Mouse (Mus musculus) c-Kit-positive CD71-positive TER-119-positive erythroid progenitor cells, embryonic 14.5 days (primary cell): ENCODE measurements around the gene Vps8.

ENCODE experiments used
- DNase-seq: peaks from one replicate; pipeline ENCODE4 v3.0.0-alpha.2; 2013; ENCODE audit warnings: low spot score

Vps8 gene

DNA sequence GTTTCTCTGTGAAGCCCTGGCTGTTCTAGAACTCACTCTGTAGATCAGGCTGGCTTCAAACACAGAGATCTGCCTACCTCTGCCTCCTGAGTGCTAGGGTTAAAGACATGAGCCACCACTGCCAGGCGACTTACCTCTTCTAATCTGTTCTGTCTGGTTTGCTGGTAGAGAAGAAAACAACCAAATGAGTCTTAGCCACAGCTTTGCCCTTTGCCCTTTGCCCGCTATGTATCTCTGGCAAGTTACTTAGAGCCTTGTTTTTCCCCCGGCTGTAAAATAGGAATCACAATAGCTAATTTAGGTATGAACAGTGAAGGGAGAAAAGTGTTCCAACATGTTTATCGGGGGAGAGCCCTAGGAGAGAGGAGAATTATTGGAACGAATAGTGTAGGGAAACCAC is 18.3 kb upstream of the Vps8 start:
- DNase-seq: no peak

DNA sequence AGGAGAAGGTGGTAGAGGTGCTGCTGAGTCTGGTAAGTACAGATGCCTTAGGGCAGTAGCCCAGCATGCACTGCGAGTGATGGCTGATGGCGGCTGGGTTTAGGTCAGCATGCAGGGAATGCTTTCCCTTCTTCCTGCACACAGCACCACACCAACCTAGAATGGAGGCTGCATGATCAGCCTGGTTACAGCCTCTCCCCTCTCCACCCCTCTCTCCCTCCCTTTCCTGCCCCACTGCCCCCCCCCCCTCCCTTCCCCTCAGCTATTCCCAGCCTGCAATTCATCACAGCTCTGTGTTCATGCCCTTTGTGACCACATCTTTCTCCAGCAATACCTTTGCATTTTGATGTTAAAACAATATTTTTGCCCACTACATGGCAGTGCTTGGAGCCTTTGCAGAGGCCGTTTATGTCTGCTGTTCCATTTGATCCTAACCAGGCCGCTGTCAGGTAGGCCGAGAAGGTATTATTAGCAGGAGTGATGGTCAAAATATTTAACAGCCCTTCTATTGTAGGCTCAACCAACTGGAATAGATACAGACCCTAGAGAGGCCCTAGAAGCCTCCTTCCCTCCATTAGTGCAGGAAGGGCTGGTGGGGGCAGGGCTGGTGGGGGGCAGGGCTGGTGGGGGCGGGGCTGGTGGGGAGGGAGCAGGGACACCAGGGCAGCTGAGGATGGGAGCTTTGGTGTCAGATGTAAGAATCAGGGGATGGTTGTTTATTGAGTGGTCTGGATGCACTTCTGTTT is 17.5 kb upstream of the Vps8 start:
- no peak for DNase-seq

DNA sequence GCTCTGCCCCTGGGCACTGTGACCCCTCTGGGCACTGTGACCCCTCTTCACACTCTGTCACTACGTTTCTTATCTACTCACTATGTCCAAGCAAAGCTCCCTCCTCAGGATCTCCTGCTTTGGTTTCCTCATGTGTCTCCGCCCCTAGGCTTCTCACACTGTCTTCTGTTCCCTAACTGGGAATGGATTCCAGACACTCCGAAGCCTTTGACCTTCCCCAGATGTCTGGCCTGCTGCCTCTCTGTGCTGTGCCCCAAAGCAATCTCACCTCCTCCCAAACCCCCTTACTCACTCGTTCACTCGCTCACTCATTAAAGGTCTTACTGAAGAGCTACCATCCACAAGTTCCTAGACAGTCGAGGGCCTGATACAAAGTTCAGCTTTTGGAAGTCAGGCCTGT is 16.8 kb upstream of the Vps8 start:
- no peak for DNase-seq

DNA sequence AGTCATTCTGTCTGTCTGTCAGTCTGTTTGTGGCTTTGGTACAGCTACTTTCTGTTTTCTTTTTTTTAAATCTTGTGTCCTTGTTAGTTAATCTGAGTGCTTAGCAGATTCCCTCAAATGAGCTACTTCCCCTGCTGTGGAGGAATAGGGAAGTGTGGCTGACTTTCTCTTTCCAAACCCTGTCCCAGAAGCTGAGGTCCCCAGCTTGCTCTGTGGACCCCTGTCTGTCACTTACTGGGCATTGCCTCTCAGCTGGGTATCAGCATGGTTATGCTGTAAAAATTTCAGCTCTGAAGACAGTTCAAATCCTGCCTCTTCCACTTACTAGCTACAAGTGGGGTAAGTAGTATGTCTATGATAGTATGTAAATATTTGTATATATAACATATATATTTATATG is 11.1 kb upstream of the Vps8 start:
- no peak for DNase-seq

DNA sequence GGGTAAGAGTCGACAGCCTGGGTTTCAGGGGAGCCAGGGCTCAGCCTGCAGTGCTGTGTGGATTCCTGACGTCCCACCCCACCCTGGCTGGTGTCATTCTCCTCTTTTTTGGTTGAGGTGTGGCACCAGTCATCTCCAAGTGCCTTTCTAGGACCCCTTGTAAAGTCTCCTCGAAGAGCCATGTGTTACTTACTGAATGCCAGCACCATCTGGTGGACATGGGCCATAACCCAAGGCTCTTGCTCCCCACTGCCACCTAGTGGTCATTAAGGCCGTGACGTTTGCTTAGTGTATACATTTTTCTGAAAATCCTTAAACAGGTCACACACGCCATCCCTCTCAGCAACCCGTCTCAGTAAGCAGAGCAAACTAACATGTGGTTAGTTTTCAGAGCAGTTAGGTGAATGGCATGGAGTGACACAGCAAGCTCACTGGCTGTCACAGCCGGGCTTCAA is 10.3 kb upstream of the Vps8 start:
- peak; percentile 86 for DNase-seq

DNA sequence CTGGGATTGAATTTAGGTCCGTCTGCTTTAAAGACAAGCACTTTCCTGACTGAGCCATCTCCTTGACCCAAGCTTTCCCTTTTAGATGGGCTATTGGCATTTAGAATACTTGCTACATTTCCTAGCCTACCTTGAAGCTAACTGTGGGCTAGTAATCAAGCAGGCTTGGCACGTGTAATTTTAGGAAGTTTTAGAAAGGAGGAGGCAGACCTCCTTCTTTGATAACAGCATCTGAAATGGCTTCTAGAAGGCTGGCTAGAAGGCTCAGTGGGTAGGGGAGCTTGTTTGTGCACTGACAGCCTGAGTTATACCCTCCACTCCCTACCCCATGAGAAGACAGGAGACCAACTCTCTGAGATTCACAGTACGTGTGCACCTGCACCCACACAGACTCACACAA is 9.1 kb upstream of the Vps8 start:
- no peak for DNase-seq

DNA sequence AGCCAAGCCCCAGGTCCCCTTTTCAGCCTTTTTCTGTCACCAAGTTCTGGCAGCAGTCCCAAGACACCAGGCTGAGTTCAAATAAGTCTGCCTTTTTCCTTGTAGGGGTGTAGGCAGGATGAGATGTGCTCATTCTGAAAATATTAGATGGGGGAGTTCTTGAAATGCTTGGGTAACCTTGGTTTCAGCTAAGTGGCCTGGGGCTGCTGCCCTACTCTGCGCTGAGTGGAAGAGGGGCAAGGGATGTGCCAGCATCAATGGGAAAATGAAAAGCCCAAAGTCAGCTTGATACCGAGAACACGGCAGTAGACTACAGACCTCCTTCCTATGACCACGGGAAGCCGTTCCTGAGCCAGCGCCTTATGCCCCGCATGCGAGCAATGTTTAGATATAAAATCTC is 7.8 kb upstream of the Vps8 start:
- no peak for DNase-seq

DNA sequence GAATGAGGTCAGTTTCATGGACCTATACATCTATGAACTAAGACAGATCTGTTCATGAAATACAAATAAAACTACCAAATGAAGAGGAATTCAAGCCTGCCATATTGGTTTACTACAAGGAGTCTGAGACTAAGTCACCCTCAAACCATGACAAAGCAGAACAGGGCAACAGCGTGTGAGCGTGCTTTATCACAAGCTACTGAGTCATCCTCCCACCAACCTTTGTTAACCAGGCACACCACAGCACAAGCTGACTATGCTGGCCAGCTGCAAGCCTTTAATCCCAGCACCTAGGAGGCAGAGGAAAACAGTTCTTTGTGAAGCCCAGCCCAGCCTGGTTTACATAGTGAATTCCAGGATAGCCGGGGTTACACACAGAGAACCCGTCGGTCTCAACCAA is 4.9 kb upstream of the Vps8 start:
- DNase-seq: peak; percentile 37

DNA sequence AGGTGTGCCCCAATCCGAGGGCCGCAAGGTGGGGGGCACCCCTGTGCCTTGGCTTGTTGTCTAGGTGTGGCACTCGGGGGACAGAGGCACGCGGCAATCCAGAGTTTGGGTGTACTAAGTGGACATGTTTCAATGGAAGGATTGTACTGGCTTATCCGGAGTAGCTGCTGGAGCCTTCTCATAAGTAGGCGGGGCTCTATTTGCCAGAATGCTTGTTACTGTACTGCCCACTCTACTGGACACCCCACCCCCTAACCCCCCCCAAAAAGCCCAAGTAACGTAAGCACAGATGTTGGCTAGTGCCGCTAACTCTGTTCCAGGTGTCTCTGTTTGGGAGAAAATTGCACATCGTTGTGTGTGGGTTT is 610 bp downstream of the Vps8 start:
- DNase-seq: peak; percentile 41

DNA sequence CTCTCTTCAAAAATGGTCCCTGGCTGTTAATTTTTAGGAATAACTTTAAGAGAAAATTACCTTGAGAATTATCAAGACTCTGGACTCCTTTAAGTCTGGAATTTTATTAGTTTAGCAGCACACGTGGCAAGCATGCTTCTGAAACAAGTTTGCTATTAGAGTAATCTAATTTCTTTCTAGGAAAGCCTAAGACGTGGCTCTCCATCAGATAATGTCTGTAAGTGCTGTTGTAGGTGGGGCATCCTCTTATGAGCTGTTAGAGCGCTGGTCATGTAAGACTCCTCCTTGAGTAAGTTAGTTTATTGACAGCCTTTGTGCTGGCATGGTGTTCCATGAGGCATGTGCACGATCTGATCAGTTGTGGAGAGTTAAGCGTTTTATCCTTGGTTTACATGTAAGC is 5.2 kb downstream of the Vps8 start:
- no peak for DNase-seq

DNA sequence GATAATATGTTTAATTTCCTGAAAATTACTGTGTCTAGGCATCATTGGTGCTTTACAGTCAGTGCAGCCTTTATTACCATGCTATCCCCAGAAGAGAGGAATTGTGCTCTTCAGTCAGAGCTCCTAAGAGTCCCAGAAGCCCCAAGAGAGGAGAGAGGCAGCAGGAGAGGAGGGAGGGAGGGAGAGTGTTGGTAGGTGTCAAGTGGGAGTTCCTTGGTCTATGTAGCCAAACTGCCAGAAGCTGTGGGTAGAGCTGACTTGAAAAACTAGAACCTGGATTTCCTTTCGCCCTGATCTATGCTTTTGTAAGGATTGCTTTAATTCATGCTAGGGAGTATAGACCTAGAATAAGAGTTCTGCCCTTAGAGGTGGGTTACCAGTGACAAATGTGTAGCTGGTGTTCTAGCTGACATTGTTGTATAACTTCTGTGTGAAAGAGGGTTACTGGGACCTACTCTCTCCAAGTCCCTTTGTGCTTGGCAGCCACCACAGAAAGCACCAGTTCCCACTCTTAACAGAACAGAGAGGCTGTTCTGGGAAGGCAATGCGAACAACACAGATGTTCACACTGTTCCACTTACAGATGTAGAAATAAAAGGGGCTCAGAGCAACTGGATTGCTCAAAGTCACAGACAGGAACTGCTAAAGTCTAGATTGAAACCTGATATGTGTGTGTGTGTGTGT is 7.6 kb downstream of the Vps8 start:
- DNase-seq: no peak

DNA sequence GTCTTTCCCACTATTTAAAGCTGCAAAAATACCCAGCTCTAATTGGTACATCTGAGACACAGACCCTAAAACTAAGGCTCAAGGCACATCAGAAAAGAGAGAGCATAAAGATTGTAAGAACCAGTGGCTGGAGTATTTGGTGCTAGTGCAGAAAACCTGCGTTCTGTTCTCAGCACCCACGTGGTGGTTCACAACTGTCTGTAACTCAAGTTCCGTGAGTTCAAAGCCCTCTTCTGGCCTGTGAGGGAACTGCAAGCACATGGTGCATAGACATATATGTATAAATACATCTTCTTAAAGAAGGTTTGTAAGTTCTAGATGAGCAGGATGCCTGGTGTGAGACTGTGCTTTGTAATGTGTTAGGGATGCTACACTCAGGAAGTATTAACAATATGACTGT is 8.7 kb downstream of the Vps8 start:
- no peak for DNase-seq

DNA sequence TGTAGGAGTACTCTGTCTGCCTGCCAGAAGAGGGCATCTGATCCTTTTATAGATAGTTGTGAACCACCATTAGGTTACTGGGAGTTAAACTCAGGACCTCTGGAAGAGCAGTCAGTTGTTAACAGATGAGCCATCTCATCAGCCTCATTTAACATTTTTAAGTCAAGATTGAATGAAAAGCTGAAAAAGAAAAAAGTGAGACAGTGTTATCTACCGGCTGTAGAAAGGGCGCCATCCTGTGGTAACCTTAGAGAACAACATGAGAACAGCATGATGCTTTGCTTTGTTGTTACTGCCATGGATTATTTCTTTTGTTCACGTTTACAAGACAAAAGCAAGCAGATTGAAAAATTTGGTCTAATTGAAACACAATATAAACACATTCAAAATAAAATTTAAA is 10.6 kb downstream of the Vps8 start:
- DNase-seq: peak; percentile 27

DNA sequence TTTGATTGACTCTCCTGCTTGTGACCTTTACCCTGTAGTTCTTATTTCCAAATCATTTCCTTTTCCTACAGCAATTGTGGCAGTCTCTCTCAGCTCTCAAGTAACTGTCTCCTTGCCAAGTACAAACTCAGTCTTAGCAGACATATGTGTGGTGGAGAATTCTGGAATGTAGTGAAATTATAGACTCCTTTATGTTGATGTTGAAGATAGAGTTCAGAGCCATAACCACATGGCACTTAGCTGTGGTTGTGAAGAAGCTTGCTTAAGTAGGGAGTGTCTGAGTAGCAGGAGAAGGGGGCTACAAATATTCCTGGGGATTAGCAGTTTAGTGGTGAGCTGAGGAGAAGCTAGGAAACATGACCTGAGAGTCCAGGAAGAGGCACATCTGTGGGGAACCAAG is 18.1 kb downstream of the Vps8 start:
- no peak for DNase-seq

DNA sequence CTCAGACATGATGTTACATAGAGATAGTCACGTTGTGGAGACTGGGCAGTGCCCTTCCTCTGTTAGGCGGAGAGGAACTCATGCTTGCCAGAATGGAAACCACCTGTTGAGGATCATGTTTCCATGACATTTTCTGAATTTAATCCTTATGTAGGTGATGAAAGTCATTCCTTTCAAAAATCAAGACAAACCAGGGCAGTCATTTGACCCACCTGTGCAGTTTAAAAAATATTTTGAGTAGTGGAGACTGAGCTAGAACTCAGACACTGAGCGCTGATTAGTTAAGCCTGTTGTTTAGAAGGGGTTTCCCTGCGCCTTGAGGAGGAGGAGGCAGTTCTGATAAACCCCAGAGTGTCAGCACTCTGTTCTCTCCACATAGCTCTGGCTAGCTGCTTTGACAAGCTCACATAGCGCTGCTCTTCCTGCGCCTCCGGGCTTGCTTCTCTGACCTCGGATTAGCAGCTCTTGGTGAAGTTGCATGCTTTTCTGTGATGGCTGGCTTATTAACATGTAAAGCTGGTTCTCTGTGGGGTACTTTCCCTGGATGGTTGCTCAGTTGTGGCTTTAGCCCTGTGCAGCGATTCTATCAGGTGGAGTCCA is 22.2 kb downstream of the Vps8 start:
- DNase-seq: no peak

DNA sequence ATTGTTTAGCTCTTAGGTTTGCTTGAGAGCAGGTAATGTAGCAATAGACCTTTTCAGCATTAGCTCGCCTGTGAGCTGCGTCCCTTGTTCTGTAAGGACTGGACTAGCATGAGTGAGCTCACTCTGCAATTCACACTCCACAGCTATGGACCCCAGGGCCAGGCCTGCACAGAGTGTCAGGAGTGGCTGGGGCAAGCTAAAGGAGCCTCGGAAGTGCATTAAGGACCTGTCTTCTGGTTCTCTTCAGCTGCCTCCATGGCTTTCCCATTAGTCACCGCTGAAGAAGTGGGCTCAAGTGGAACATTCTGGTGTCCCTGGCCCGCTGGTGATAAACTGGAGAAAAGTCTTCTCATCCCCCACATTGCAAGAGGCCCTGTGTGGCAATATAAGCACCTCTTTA is 24.5 kb downstream of the Vps8 start:
- DNase-seq: no peak

DNA sequence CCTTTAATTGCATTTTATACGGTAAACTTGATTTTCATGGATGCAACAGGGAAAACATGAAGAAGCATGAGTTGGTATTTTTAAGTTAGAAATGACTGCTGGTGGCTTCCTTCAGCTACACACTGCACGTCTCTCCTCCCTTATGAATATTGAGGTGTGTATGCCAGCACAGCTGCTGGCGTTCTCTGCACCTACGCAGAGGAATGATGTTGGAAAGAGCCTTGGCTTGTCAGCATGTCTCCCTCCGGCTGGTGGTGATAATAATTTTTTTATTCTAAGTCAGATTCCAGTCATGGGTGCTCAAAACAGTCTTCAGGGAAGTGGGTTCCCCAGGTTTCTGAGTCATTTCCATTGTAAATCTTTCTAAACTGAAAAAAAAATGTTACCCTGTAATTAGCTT is 25.5 kb downstream of the Vps8 start:
- DNase-seq: no peak

DNA sequence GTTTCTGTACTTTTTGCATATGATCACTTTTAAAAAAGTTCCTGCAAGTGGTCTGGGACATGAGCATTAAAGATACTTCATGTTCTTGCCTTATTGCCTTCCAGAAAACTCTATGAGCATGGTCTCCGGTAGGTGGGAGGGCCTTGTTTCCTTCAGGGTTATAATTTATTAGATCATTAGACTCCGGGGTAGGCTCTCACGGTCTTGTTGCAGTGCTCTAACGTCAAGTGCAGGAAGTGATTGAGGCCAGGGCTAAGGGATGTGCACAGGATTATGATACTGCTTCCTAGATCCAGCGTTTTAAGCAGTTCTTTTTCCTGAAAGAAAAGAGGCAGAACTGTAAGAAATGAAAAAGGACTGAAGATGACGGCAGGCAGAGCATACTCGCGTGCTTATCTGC is 27.0 kb downstream of the Vps8 start:
- DNase-seq: no peak

DNA sequence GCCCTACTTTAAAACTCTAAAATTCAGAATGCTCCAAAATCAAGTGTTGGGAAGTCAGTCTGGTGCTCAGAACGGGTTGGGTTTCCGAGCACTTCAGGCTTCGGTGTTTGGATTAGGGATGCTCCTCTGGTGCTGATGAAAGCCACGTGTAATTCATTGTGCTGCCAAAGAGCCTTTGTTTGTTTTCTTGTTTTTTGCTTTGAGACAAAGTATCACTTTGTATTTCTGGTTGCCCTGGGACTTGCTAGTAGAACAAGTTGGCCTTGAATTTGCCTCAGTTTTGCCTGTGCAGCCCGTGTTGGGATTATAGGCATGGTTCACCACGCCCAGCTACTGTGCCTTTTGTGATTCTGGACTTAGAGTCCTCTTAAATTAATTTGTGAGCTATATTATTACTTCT is 29.7 kb downstream of the Vps8 start:
- no peak for DNase-seq

DNA sequence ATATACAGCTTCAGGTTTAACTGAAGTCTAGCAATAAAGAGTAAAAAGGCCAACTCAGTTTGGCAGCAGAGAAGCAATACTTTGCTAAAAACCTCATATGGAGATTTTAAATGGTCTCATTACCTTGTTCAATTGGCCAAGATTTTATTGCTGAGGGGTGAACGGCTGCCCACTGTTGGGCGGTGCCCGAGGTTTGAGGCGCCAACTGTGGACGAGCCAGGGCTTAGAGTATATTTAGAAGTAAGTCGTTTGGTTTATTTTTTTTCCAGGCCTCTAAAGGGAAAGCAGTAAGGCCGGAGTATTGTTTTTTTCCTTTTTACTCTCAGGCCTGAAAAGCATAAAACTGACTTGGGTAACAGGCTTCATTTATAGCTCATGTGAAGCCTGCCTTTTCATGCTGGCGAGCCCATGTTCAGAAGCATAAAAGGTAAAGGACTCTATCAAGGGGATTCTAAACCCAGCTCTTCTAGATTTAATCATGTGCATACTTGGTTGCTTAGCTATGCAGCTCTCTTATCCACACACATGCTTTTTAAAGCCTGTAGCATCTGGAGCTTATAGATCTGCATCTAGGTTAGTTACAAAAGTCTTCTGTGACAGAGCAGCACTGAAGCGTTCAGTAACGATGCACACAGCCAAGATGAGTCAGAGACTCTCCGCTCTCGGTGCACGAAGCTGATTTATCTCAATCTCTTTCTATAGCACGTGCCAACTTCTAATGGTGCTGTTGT is 34.9 kb downstream of the Vps8 start:
- no peak for DNase-seq

DNA sequence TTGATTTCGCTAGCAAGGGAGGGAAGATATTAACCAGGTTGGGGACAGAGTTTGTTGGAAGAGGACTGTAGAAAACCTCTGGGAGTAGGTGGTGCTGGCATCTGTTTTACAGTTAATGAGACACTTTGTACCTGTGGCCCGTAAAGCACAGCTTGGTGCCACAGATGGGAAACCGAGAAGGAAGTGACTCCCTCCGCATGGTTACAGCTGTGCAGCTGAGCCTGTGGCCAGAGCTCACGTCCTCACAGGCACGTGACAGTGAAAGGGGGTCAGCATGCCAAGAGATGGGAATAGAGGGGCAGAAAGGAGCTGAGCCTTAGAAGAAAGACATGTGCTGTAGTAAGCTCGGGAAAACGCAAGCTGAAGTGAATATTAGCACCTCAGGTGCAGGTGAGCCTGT is 43.0 kb downstream of the Vps8 start:
- DNase-seq: no peak

DNA sequence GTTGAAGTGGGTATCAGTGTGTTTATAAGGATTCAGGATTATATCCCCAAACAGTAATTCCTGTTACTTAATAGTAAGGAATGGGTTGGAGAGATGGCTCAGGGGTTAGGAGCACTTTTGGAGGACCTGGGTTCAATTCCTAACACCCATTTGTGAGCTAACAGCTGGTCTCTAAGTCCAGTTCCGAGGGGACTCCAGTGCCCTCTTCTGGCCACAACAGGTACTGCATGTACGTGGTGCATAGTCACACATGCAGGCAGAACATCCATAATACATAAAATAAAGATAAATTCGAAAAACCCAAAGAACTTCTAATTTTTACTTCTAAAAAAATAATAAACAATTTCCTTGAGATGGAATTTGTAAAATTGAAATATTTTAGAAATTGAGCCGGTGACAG is 47.5 kb downstream of the Vps8 start:
- peak; percentile 14 for DNase-seq

DNA sequence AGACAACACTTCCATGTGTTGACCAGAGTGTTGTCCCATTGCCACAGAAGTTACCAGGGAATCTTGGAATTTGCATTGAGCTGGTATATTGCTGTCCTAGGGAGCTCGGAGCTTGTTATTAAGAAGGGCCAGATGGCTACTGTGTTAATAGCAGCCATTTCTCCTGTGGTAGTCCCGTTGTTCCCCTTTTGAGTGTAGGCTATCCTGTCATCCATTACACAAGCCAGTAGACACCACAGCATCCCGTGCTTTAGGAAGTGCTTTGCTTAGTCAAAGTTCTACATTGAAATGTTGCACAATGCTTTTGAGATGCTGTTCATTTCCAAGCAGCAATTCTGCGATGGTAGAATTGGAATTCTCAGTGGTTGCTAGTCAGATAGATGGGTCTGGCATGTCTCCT is 54.2 kb downstream of the Vps8 start:
- DNase-seq: no peak
